Comparison of ENCODE assay signal across 9 mouse cellular contexts in genomic region chr16:96144748-96145109, GRCm38 (mm10). TPM values are rescaled to one million over a fixed set of nuclear protein-coding genes. Genes with fewer than 3 reads are reported as not detected.
DNase-seq lines count a peak whose midpoint lies in the region; ATAC-seq and TF ChIP-seq lines count a peak whose summit lies in the region.
"Not testable (repeated sequence)": the region's sequence is repeated elsewhere in the genome, so short reads cannot be mapped to it uniquely, and the experiment has no call there.
"Had no signal": no experiment of that assay in that cellular context is flagged by ENCODE, and none has a peak within 500 bp of the region (broad histone marks: within the 10 kb centered on the region; RNA-seq: fewer than 3 reads in every experiment).

No protein-coding gene starts in this region.

- H3K4me1 ChIP-seq in embryonic facial prominence, embryonic 11.5 days (ENCODE audit: control insufficient read depth, insufficient read depth, low read length); liver, postnatal 0 days (ENCODE audit: insufficient read depth): not testable (repeated sequence)
- H3K4me1 ChIP-seq in forebrain, embryonic 15.5 days: peaks cover 30% of the 10 kb centered on the region
- H3K4me1 ChIP-seq in heart, embryonic 16.5 days (ENCODE audit: control insufficient read depth, insufficient read depth, low read length): peaks cover 20% of the 10 kb centered on the region
- peaks cover 13% of the 10 kb centered on the region for H3K4me1 ChIP-seq in limb, embryonic 10.5 days
- H3K4me1 ChIP-seq in midbrain, embryonic 15.5 days: peaks cover 15% of the 10 kb centered on the region
- peaks cover 12% of the 10 kb centered on the region; the same call in 1 of the 2 replicates for H3K4me1 ChIP-seq in stomach, embryonic 16.5 days (ENCODE audit: control insufficient read depth, insufficient read depth, low read length)

- not testable (repeated sequence) for H3K9ac ChIP-seq in embryonic facial prominence, embryonic 11.5 days (replicated peaks; ENCODE audit: low read length); forebrain, embryonic 15.5 days (replicated peaks); heart, embryonic 16.5 days (ENCODE audit: low read length); liver, postnatal 0 days (replicated peaks); midbrain, embryonic 15.5 days; stomach, embryonic 16.5 days (ENCODE audit: low read length)

- WGBS in embryonic facial prominence, embryonic 11.5 days: 25% methylated on average over 6 of the region's 6 CpGs
- 29% methylated on average over 6 of the region's 6 CpGs for WGBS in forebrain, embryonic 15.5 days
- 21% methylated on average over 6 of the region's 6 CpGs for WGBS in heart, embryonic 16.5 days
- 25% methylated on average over 6 of the region's 6 CpGs for WGBS in limb, embryonic 10.5 days
- WGBS in liver, postnatal 0 days (ENCODE audit: insufficient replicate concordance): 25% methylated on average over 6 of the region's 6 CpGs
- WGBS in midbrain, embryonic 15.5 days: 26% methylated on average over 6 of the region's 6 CpGs
- 28% methylated on average over 6 of the region's 6 CpGs for WGBS in stomach, embryonic 16.5 days

- not testable (repeated sequence) for H3K9me3 ChIP-seq in embryonic facial prominence, embryonic 11.5 days (replicated peaks; ENCODE audit: control insufficient read depth, low read length); forebrain, embryonic 15.5 days; heart, embryonic 16.5 days (replicated peaks; ENCODE audit: control insufficient read depth, low read length); limb, embryonic 10.5 days (replicated peaks); liver, postnatal 0 days (ENCODE audit: low read length); midbrain, embryonic 15.5 days; stomach, embryonic 16.5 days (replicated peaks; ENCODE audit: control insufficient read depth, low read length)

- DNase-seq in embryonic facial prominence, embryonic 11.5 days (ENCODE audit: low spot score); limb, embryonic 10.5 days (ENCODE audit: low spot score); liver, postnatal 0 days: not testable (repeated sequence)

- not testable (repeated sequence) for H3K27me3 ChIP-seq in embryonic facial prominence, embryonic 11.5 days (ENCODE audit: control insufficient read depth, insufficient read depth, low read length); forebrain, embryonic 15.5 days; heart, embryonic 16.5 days (ENCODE audit: control insufficient read depth, insufficient read depth, low read length); limb, embryonic 10.5 days (ENCODE audit: low read depth, poor library complexity, severe bottlenecking); liver, postnatal 0 days (ENCODE audit: insufficient read depth, low read length); midbrain, embryonic 15.5 days (replicated peaks); stomach, embryonic 16.5 days (ENCODE audit: control insufficient read depth, insufficient read depth, low read length)

- peak overlapping the region; percentile 19; the same call in 1 of the 2 replicates for H3K4me2 ChIP-seq in embryonic facial prominence, embryonic 11.5 days (ENCODE audit: low read depth, low read length)
- peak overlapping the region; percentile 17; the same call in 1 of the 2 replicates for H3K4me2 ChIP-seq in forebrain, embryonic 15.5 days (replicated peaks)
- not testable (repeated sequence) for H3K4me2 ChIP-seq in heart, embryonic 16.5 days (ENCODE audit: low read depth, low read length); liver, postnatal 0 days (ENCODE audit: low read depth, low read length)
- peak overlapping the region; percentile 4; the same call in 1 of the 2 replicates for H3K4me2 ChIP-seq in midbrain, embryonic 15.5 days
- peak overlapping the region; percentile 32; the same call in 1 of the 2 replicates for H3K4me2 ChIP-seq in stomach, embryonic 16.5 days (ENCODE audit: low read depth, low read length)

- H3K27ac ChIP-seq in embryonic facial prominence, embryonic 11.5 days (replicated peaks; ENCODE audit: low read depth, low read length); forebrain, embryonic 15.5 days (replicated peaks); heart, embryonic 16.5 days (ENCODE audit: low read length); liver, postnatal 0 days (ENCODE audit: low read depth); midbrain, embryonic 15.5 days; stomach, embryonic 16.5 days (ENCODE audit: low read length): not testable (repeated sequence)
- peak overlapping the region; percentile 77 for H3K27ac ChIP-seq in limb, embryonic 10.5 days

- H3K36me3 ChIP-seq in embryonic facial prominence, embryonic 11.5 days (replicated peaks; ENCODE audit: control insufficient read depth, insufficient read depth, low read depth, low read length); forebrain, embryonic 15.5 days; heart, embryonic 16.5 days (ENCODE audit: control insufficient read depth, insufficient read depth); limb, embryonic 10.5 days; liver, postnatal 0 days (replicated peaks; ENCODE audit: insufficient read depth, low read length); midbrain, embryonic 15.5 days (replicated peaks); stomach, embryonic 16.5 days (ENCODE audit: control insufficient read depth, insufficient read depth, low read length): not testable (repeated sequence)

- TF ChIP-seq CTCF in liver, postnatal 0 days (IDR thresholded peaks at IDR 0.05; ENCODE audit: low read depth): not testable (repeated sequence)

- not testable (repeated sequence) for TF ChIP-seq EP300 in liver, postnatal 0 days (IDR thresholded peaks at IDR 0.05; ENCODE audit: low read depth)

- not testable (repeated sequence) for H3K4me3 ChIP-seq in embryonic facial prominence, embryonic 11.5 days (ENCODE audit: low read depth, low read length); liver, postnatal 0 days (ENCODE audit: low read depth, low read length)
- H3K4me3 ChIP-seq in forebrain, embryonic 15.5 days: peak overlapping the region; percentile 97
- peak overlapping the region; percentile 78; the same call in 1 of the 2 replicates for H3K4me3 ChIP-seq in heart, embryonic 16.5 days (ENCODE audit: low read length)
- peak overlapping the region; percentile 69 for H3K4me3 ChIP-seq in limb, embryonic 10.5 days
- H3K4me3 ChIP-seq in midbrain, embryonic 15.5 days: peak overlapping the region; percentile 82
- H3K4me3 ChIP-seq in stomach, embryonic 16.5 days (replicated peaks; ENCODE audit: low read length): peak overlapping the region; percentile 64; the same call in 1 of the 2 replicates

- peak; percentile 32; the same call in 1 of the 2 replicates for ATAC-seq in embryonic facial prominence, embryonic 11.5 days (replicated peaks; ENCODE audit: insufficient number of reproducible peaks, low FRiP score, low TSS enrichment, low read depth)
- ATAC-seq in forebrain, embryonic 15.5 days (replicated peaks): peak; percentile 36
- peak; percentile 21; the same call in 1 of the 2 replicates for ATAC-seq in heart, embryonic 16.5 days (replicated peaks; ENCODE audit: extremely low read depth, insufficient read depth, low FRiP score)
- peak; percentile 3 for ATAC-seq in inflammation-experienced regulatory T-cells, adult 6 months
- peak; percentile 22 for ATAC-seq in liver, postnatal 0 days
- ATAC-seq in midbrain, embryonic 15.5 days (replicated peaks): peak; percentile 60
- peak; percentile 12 for ATAC-seq in stomach, embryonic 16.5 days (ENCODE audit: insufficient read depth, low FRiP score)

RNA-seq across cellular contexts. Expression of gene Wrb, which starts 0.5 kb away (rescaled TPM):
- 87.5 and 91.6 TPM in 2 replicates for polyA plus RNA-seq in embryonic facial prominence, embryonic 11.5 days (2014; fragmentation: Nextera tagmentation; extraction: Ambion mirVana)
- polyA plus RNA-seq in forebrain, embryonic 15.5 days (2015; fragmentation: Nextera tagmentation; extraction: Ambion mirVana): 163 and 175 TPM in 2 replicates
- 52.4 and 53.3 TPM in 2 replicates for polyA plus RNA-seq in heart, embryonic 16.5 days (2015; fragmentation: Nextera tagmentation; extraction: Ambion mirVana)
- polyA plus RNA-seq in inflammation-experienced regulatory T-cells, adult 6 months (2017; shearing (Covaris generic)): 10 to 100 TPM; 11.3 to 23.6 (median 18.2) TPM
- 78.2 and 79.6 TPM in 2 replicates for polyA plus RNA-seq in limb, embryonic 10.5 days (2016; fragmentation: Nextera tagmentation; extraction: Ambion mirVana)
- polyA plus RNA-seq in liver, postnatal 0 days (2015; fragmentation: Nextera tagmentation; extraction: Ambion mirVana): 5.5 and 6.1 TPM in 2 replicates
- polyA plus RNA-seq in midbrain, embryonic 15.5 days (2015; fragmentation: Nextera tagmentation; extraction: Ambion mirVana): 217 and 221 TPM in 2 replicates
- polyA plus RNA-seq in stomach, embryonic 16.5 days (2015; fragmentation: Nextera tagmentation; extraction: Ambion mirVana): 55.4 and 63.1 TPM in 2 replicates

RNA-seq across cellular contexts. Expression of gene Hmgn1, which starts 17.2 kb away (rescaled TPM):
- 1,073 and 1,266 TPM in 2 replicates for polyA plus RNA-seq in embryonic facial prominence, embryonic 11.5 days (2014; fragmentation: Nextera tagmentation; extraction: Ambion mirVana)
- polyA plus RNA-seq in forebrain, embryonic 15.5 days (2015; fragmentation: Nextera tagmentation; extraction: Ambion mirVana): 543 and 563 TPM in 2 replicates
- polyA plus RNA-seq in heart, embryonic 16.5 days (2015; fragmentation: Nextera tagmentation; extraction: Ambion mirVana): 250 and 264 TPM in 2 replicates
- polyA plus RNA-seq in inflammation-experienced regulatory T-cells, adult 6 months (2017; shearing (Covaris generic)): 10 to 100 TPM; 57.3 to 89.3 (median 57.4) TPM
- 979 and 1,015 TPM in 2 replicates for polyA plus RNA-seq in limb, embryonic 10.5 days (2016; fragmentation: Nextera tagmentation; extraction: Ambion mirVana)
- 109 and 113 TPM in 2 replicates for polyA plus RNA-seq in liver, postnatal 0 days (2015; fragmentation: Nextera tagmentation; extraction: Ambion mirVana)
- polyA plus RNA-seq in midbrain, embryonic 15.5 days (2015; fragmentation: Nextera tagmentation; extraction: Ambion mirVana): 298 and 315 TPM in 2 replicates
- 480 and 562 TPM in 2 replicates for polyA plus RNA-seq in stomach, embryonic 16.5 days (2015; fragmentation: Nextera tagmentation; extraction: Ambion mirVana)

RNA-seq across cellular contexts. Expression of gene Lca5l, which starts 47.3 kb away (rescaled TPM):
- polyA plus RNA-seq in embryonic facial prominence, embryonic 11.5 days (2014; fragmentation: Nextera tagmentation; extraction: Ambion mirVana): 1.1 and 1.5 TPM in 2 replicates
- polyA plus RNA-seq in forebrain, embryonic 15.5 days (2015; fragmentation: Nextera tagmentation; extraction: Ambion mirVana): 1.5 and 1.6 TPM in 2 replicates
- polyA plus RNA-seq in heart, embryonic 16.5 days (2015; fragmentation: Nextera tagmentation; extraction: Ambion mirVana): 1.2 TPM in 2 replicates
- polyA plus RNA-seq in inflammation-experienced regulatory T-cells, adult 6 months (2017; shearing (Covaris generic)): not detected
- polyA plus RNA-seq in limb, embryonic 10.5 days (2016; fragmentation: Nextera tagmentation; extraction: Ambion mirVana): 0.70 and 0.73 TPM in 2 replicates
- polyA plus RNA-seq in liver, postnatal 0 days (2015; fragmentation: Nextera tagmentation; extraction: Ambion mirVana): 0.06 and 0.07 TPM in 2 replicates
- 1.6 and 2.1 TPM in 2 replicates for polyA plus RNA-seq in midbrain, embryonic 15.5 days (2015; fragmentation: Nextera tagmentation; extraction: Ambion mirVana)
- 0.66 and 0.90 TPM in 2 replicates for polyA plus RNA-seq in stomach, embryonic 16.5 days (2015; fragmentation: Nextera tagmentation; extraction: Ambion mirVana)
- polyA plus RNA-seq: liver, adult 2 months had no signal

RNA-seq across cellular contexts. Expression of gene Sh3bgr, which starts 55.5 kb away (rescaled TPM):
- 1.4 and 3.5 TPM in 2 replicates for polyA plus RNA-seq in embryonic facial prominence, embryonic 11.5 days (2014; fragmentation: Nextera tagmentation; extraction: Ambion mirVana)
- polyA plus RNA-seq in forebrain, embryonic 15.5 days (2015; fragmentation: Nextera tagmentation; extraction: Ambion mirVana): 0.65 and 0.69 TPM in 2 replicates
- polyA plus RNA-seq in heart, embryonic 16.5 days (2015; fragmentation: Nextera tagmentation; extraction: Ambion mirVana): 523 and 531 TPM in 2 replicates
- polyA plus RNA-seq in inflammation-experienced regulatory T-cells, adult 6 months (2017; shearing (Covaris generic)): not detected
- polyA plus RNA-seq in limb, embryonic 10.5 days (2016; fragmentation: Nextera tagmentation; extraction: Ambion mirVana): 1.1 and 1.3 TPM in 2 replicates
- 1.9 TPM in 1 of 2 replicates, not detected in the other for polyA plus RNA-seq in liver, postnatal 0 days (2015; fragmentation: Nextera tagmentation; extraction: Ambion mirVana)
- polyA plus RNA-seq in midbrain, embryonic 15.5 days (2015; fragmentation: Nextera tagmentation; extraction: Ambion mirVana): 1.7 TPM in 2 replicates
- polyA plus RNA-seq in stomach, embryonic 16.5 days (2015; fragmentation: Nextera tagmentation; extraction: Ambion mirVana): 50.3 and 60.9 TPM in 2 replicates
- polyA plus RNA-seq: liver, adult 2 months had no signal

Comparison
In these comparisons a context has a peak if more than half of its experiments do, and no peak if none do; other contexts are left out.
1. ATAC-seq: peak in every context shown above with its lines; median percentile 60 in midbrain, embryonic 15.5 days; 36 in forebrain, embryonic 15.5 days; 32 in embryonic facial prominence, embryonic 11.5 days; 22 in liver, postnatal 0 days; 21 in heart, embryonic 16.5 days; 12 in stomach, embryonic 16.5 days; 3 in inflammation-experienced regulatory T-cells, adult 6 months.